Mouse (Mus musculus) adrenal gland, postnatal 36 days (tissue): ENCODE results near the gene Fancg. TPM values are rescaled to one million over a fixed set of nuclear protein-coding genes. Genes with fewer than 3 reads are reported as not detected.
"Not testable (repeated sequence)": the region's sequence is repeated elsewhere in the genome, so short reads cannot be mapped to it uniquely, and the experiment has no call there.

Source experiments
- DNase-seq, 2 experiments: peaks; one replicate each; pipeline ENCODE4 v3.0.0; 2021; ENCODE audit warnings: mixed read lengths in 1 of 2
- total RNA-seq, 2 experiments: library from RNA; stranded (reverse); gene quantifications; 2 replicates each; pipeline ENCODE4 v1.2.3; 2021

Fancg gene
- total RNA-seq, 2 experiments from 2014 or later: 6.3 to 14.2 TPM

DNA sequence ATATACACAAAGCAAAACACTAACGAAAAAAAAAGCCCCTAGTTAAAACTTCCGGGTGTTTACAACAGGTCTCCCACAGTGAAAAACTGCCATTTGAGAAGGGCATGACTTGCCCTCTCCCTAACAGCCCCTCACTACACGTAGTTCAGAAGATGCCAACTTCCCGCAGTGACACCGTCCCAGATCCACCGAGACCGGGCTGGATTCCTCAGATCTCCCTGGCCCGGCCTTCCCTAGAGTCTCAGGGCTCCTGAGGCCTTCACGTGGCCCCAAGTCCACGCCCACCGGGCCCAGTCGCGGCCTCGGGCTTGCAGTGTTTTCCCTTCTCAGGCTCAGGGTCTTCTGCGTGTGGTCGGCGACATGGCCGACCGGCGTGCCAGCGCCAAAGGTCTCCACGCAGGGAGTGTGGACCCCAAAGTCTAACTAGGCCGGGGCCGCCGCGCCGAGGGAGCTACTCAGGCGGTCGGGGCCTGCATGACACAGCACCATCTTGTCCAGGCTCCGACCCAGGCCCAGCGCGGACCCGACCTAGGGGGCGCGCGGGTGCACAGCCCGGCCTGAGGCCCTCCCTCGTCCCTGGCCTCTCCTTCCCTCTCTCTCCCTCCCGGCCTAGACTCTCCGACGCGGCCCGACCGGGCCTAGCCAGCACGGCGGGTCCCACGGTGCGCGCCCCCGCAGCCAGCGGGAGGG is 10.7 kb downstream of the Fancg start:
- peak; percentile 88 to 91 for DNase-seq

DNA sequence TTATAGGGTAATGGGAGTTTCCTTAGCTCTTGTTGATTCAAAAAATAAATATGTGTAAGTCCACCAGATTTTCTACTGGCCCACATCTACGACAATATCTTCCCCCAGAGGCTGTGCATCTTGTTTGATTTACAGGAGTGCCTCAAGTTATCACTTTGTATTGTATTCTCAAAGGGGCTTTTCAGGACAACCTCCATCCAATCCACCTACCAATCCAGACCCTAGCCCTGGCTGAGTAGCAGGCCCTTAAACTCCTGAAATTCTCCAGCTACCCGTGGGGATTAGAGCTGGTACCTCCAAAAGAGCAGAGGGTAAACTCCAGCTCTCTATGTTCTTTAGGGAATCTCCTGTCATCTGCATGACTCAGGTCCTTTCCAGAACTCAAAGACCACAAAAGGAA is 12.3 kb downstream of the Fancg start:
- no peak for DNase-seq

- DNase-seq: no peak
These were observed 22.0 kb downstream of the Fancg start for GRCm38 (mm10) chr4:42988296-42988695.

DNA sequence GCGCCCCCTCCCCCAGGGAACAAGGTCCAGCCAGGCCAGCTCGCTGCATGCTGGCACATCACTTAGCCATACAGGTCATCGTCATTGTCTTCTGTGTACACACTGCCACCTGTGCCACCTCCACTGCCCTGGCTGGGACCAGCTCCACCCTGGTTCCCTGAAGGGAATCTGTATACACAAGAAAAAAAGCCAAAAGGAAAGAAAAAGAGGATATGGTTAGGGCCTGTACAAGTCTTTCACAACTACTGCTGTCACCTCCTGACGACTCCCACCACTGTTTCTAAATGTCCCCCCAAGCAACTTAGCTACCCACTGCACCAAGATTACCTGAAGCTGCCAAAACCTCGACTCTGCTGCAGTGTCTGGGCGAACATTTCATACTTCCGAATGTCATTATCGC is 29.8 kb downstream of the Fancg start:
- DNase-seq: not testable (repeated sequence)

DNA sequence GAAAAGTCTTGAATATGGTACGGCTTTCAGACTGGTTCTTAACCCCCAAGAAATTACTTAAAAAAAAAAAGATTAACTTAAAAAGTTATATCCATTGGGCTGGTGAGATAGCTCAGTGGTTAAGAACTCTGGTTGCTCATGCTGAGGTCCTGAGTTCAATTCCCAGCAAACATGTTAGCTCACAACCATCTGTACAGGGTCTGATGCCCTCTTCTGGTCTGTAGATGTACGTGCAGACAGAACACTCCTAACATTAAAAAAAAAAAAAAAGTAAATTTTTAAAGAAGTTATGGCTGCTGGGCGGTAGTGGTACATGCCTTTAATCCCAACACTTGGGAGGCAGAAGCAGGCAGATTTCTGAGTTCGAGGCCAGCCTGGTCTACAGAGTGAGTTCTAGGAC is 32.2 kb downstream of the Fancg start:
- DNase-seq: no peak

GRCm38 (mm10) chr4:42973868-42974267 is 36.4 kb downstream of the Fancg start:
- DNase-seq: peak; percentile 31 to 35

- no peak for DNase-seq
These were observed 37.4 kb downstream of the Fancg start for GRCm38 (mm10) chr4:42972952-42973351.

GRCm38 (mm10) chr4:42969304-42969703 is 41.0 kb downstream of the Fancg start, which contains the start of gene 1700022I11Rik:
Gene 1700022I11Rik, plus strand, starts transcription at chr4:42969604.
- no peak for DNase-seq

DNA sequence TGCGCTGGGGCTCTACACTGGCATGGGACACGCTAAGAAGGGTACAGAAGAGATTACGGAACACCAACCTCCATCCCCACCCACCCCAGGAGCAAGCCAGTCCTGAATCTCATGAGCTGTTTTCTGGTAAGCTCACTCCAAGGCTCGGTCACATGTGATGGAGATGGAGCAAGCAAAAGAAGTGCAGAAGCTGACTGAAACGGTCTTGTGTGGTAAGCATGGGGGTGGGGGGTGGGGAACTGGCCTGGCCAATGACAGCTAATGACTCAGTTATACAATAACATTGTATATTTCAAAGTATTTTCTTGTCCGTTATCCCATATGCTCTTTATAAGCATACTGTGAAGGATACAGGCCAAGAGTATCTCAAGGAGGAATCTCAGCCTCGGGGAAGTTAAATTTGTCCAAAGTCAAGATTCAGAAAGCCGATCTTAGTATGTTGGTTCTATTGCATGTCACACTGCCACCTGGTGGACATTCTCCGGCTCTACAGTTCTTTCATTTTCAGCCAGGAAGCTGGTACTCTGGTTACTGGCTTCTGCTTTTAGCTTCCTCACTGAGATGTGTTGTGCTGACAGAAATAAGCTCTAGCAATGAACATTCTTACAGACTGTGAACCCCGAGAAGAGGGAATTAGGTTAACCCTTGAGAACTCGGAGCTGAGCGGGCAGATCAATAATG is 45.1 kb downstream of the Fancg start:
- DNase-seq: peak; percentile 24 to 50

DNA sequence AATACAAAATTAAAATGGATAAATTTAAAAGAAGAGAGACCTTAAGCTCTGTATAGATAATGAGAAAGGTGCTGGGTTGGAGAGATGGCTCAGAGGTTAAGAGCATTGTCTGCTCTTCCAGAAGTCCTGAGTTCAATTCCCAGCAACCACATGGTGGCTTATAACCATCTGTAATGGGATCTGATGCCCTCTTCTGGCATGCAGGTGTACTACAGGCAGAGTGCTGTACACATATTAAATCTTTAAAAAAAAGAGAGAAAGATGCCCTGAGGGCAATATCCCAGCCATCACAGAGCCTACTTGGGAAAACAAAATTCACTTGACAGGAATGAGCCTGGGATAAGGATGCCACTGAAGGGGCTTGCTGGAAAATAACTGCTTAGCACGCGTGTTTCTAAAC is 46.8 kb downstream of the Fancg start:
- no peak for DNase-seq

GRCm38 (mm10) chr4:42961592-42961991 is 48.7 kb downstream of the Fancg start:
- peak; percentile 66 to 70 for DNase-seq

DNA sequence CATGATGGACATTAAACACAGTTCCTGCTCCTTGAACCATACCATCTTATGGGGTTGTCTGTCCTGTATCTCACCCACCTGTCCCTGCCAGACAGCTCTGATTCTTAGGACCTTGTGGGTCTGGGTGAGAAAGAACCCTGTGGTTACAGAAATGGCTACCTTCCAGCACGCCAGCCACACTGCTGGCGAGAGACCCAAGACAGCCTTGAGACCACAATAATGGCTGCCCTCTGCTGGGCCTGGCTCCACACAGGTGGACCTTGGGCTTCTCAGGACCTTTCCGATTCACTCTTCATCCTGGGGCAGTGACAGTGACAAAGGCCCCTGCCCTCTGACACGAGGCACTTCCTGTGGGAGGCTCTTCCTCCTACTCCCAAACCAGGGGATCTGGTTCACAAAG is 50.9 kb downstream of the Fancg start:
- no peak for DNase-seq

GRCm38 (mm10) chr4:42958942-42959341 is 51.4 kb downstream of the Fancg start:
- no peak for DNase-seq

DNA sequence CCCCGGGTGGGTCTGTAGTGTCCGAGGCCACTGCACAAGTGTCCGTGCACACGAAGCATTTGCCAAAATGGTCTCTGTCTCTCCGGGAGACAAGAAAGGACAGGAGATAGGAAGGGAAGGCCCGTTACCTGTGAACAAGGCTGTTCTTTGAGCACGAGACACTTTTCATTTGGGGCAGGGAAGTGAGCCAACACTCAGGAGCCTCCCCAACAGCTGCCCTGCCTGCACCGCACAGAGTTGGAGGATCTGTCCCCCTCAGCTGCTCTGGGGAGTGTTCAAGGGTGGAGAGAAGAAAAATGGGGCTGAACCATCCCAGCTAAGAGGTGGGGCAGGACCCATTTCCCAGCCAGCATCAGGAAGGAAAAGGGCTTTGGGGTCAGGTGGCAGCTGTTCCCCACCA is 52.3 kb downstream of the Fancg start:
- no peak for DNase-seq

DNA sequence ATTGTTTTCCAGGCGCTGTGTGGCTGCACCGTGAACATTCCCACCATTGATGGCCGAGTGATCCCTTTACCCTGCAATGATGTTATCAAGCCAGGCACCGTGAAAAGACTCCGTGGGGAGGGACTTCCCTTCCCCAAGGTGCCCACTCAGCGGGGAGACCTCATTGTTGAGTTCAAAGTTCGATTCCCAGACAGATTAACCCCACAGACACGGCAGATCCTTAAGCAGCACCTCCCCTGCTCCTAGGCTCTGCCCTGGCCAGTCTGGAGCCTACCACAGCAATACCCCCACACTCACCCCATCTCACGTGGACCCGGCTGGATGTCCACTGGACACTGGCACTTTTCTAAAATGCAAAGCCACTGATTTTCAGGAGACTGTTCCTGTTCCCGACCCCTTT is 53.0 kb downstream of the Fancg start:
- DNase-seq: no peak

DNA sequence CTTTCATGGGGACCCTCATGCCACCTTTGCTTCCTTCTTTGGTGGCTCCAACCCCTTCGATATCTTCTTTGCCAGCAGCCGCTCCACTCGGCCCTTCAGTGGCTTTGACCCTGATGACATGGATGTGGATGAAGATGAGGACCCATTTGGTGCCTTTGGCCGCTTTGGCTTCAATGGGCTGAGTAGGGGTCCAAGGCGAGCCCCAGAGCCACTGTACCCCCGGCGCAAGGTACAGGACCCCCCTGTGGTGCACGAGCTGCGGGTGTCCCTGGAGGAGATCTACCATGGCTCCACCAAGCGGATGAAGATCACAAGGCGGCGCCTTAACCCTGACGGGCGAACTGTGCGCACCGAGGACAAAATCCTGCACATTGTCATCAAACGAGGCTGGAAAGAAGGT is 53.7 kb downstream of the Fancg start:
- no peak for DNase-seq

DNA sequence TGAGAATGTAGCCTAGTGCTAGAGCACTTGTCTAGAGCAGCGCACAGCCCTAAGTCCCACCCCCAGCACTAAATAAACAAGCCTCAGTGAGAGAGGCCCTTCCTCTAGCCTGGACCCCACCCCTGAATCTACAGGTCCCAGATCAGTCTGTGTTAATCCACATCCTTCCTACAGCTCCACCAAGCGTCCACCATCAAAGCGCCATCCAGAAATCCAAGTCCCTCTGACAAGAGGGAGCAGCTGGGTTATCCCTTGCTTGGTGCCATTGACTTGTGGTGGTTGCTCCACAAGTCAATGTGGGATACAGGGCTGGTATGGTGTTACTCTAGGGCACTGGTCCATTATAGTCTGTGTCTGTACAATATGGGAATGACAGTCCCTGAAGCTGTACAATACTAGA is 55.1 kb downstream of the Fancg start:
- DNase-seq: no peak

DNA sequence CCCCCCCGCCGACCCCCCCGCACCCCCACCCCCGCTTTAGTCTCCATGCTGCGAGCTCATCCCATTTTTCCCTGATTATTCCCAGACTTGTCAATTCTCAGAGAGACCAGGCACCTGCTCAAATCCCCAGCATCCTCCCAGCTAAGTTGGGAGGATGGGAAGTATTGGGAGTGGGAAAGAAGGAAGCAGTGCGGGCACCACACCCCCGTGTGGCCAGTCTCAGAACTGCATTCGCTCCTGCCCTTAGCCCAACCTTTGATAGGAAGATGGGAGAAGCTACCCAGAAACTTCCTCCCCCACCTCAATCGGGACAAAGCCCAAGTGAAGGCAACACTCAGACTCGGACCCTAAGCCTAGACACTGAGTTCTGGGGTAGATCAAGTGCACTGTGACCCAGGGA is 56.0 kb downstream of the Fancg start:
- DNase-seq: peak; percentile 71 to 83

DNA sequence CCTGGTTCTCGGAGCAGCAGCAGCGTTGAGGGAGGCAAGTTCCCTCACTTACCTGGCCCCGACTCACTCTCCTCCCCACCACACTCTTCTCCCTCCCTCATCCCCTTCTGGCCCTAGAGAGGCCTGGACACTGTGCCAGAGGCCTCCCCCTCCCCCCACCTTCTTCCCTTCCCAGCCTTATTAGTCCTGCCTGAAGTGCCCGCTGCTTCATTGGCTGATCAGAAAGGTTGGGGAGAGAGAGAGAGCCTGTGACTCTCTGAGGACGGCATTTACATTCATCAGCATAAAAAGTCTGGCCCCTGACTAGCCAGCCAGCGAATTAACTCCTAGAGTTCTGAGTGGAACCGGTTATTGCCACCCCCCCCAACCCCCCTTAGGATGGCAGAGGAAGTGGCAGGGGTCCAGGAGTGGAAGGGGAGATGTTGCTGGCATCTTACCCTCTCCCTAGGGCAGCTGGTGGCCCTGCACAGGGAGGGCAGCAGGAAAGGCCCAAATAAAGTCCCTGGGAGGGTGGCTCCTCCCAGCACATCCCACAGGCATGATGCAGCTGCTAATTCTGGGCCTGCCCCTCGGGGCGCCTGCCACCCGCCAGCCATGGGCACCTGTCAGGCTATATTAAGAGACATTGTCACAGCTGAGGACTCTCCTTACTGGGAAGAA is 56.7 kb downstream of the Fancg start:
- no peak for DNase-seq

DNA sequence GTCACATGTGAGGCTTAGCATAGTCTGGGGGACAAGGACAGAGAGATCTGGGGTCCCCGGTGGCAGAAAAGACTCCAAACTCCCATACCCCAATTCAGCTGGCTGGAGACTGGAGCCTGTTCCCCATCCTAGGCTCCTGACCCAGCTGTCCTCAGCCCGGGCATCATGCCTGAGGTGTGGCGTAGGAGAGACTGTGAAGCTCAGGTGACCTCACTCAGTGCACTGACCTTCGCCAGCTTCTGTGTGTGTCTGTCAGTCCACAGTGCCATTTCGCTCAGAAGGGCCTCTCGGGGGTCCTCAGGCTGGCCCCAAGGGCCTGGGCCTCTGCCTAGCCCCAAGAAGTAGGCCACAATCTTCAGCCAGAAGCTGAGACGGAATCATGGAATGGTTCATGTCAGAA is 57.7 kb downstream of the Fancg start:
- no peak for DNase-seq
